Mouse (Mus musculus) limb, embryonic 15.5 days (tissue): Measurements from ENCODE around the gene Kremen1. TPM values are rescaled to one million over a fixed set of nuclear protein-coding genes. Genes with fewer than 3 reads are reported as not detected.

Experiments used
- ATAC-seq: fragments of 200-750 bp; cut with Nextera tagmentation; 2 replicates; pipeline ENCODE4 v1.8.0; 2017; ENCODE audit warnings: low read depth, moderate TSS enrichment; ENCODE audit not compliant: insufficient number of reproducible peaks, low FRiP score, low TSS enrichment
- H3K27ac ChIP-seq: fragments of 300-500 bp; sonication (generic); 2 replicates; pipeline ENCODE4 v1.5.1; 2015; ENCODE audit warnings: moderate library complexity, mild to moderate bottlenecking, inconsistent platforms
- H3K27me3 ChIP-seq: fragments of 300-500 bp; sonication (generic); 2 replicates; pipeline ENCODE4 v1.6.1; 2015; ENCODE audit warnings: inconsistent platforms
- H3K36me3 ChIP-seq: fragments of 300-500 bp; sonication (generic); 2 replicates; pipeline ENCODE4 v1.6.1; 2015; ENCODE audit warnings: inconsistent platforms
- H3K4me1 ChIP-seq: fragments of 300-500 bp; sonication (generic); 2 replicates; pipeline ENCODE4 v1.6.1; 2015; ENCODE audit warnings: inconsistent platforms
- H3K4me2 ChIP-seq: fragments of 300-500 bp; sonication (generic); 2 replicates; pipeline ENCODE4 v1.6.1; 2015; ENCODE audit warnings: mild to moderate bottlenecking, inconsistent platforms
- H3K4me3 ChIP-seq: fragments of 300-500 bp; sonication (generic); 2 replicates; pipeline ENCODE4 v1.5.1; 2015; ENCODE audit warnings: mild to moderate bottlenecking, inconsistent platforms
- H3K9ac ChIP-seq: fragments of 300-500 bp; sonication (generic); 2 replicates; pipeline ENCODE4 v1.6.1; 2015; ENCODE audit warnings: inconsistent platforms
- H3K9me3 ChIP-seq: fragments of 300-500 bp; sonication (generic); 2 replicates; pipeline ENCODE4 v1.6.1; 2016; ENCODE audit warnings: inconsistent platforms
- WGBS: fragments of 180-500 bp; shearing (Covaris S2); methylation state at CpG from one replicate; pipeline ENCODE4 v1.1.7; 2015; 5-methylcytosine and 5-hydroxymethylcytosine counted together
- polyA plus RNA-seq: library from polyadenylated mRNA; unstranded; fragments of >200 nt; fragmentation: Nextera tagmentation; extraction: Ambion mirVana; gene quantifications from 2 replicates; pipeline ENCODE4 v1.2.1, GENCODE M21; 2015

Gene Kremen1
- polyA plus RNA-seq, 1 experiment from 2014 or later, result 37.6 TPM

DNA sequence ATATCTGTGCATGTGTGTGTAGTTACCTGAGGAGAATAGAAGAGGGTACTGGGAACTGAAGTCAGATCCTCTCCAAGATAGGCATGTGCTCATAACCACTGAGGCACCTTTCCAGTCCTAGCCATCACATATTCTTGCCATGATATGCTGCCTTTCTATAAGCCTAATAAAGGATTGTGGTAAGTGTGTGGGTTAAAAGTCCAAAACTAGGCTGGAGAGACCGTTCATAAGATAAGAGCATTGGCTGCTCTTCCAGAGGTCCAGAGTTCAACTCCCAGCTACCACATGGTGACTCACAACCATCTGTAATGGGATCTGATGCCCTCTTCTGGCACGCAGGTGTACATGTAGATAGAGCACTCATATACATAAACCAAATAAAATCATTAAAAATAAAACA, 22.6 kb upstream of the Kremen1 start:
- ATAC-seq, result no peak
- 94% methylated on average over 2 of the region's 2 CpGs for WGBS
- H3K4me3 ChIP-seq, result no peak overlapping the region
- H3K4me1 ChIP-seq, result no peaks in the 10 kb centered on the region
- H3K9ac ChIP-seq, result no peak overlapping the region
- H3K36me3 ChIP-seq, result peaks cover 85% of the 10 kb centered on the region
- H3K27me3 ChIP-seq, result no peaks in the 10 kb centered on the region
- no peaks in the 10 kb centered on the region for H3K9me3 ChIP-seq
- H3K4me2 ChIP-seq, result no peak overlapping the region
- H3K27ac ChIP-seq, result no peak overlapping the region

GRCm38 (mm10) chr11:5280932-5281331, 19.6 kb upstream of the Kremen1 start:
- H3K9me3 ChIP-seq, result no peaks in the 10 kb centered on the region
- H3K9ac ChIP-seq, result no peak overlapping the region
- WGBS, result 80% methylated on average over 7 of the region's 7 CpGs
- H3K36me3 ChIP-seq, result peaks cover 59% of the 10 kb centered on the region
- no peaks in the 10 kb centered on the region for H3K27me3 ChIP-seq
- no peak overlapping the region for H3K27ac ChIP-seq
- H3K4me1 ChIP-seq, result no peaks in the 10 kb centered on the region
- H3K4me2 ChIP-seq, result no peak overlapping the region
- no peak for ATAC-seq
- no peak overlapping the region for H3K4me3 ChIP-seq

- Histone ChIP-seq H3K9me3 (no peaks in the 10 kb centered on the region), H3K4me1 (no peaks in the 10 kb centered on the region), H3K9ac (no peak overlapping the region), H3K4me2 (no peak overlapping the region), H3K27me3 (no peaks in the 10 kb centered on the region), H3K27ac (peak overlapping the region; percentile 27; the same call in 1 of the 2 replicates), H3K4me3 (no peak overlapping the region), H3K36me3 (peaks cover 35% of the 10 kb centered on the region)
- no peak for ATAC-seq
- WGBS, result 72% methylated on average over 2 of the region's 2 CpGs
These were observed 17.1 kb upstream of the Kremen1 start for GRCm38 (mm10) chr11:5278463-5278862.

GRCm38 (mm10) chr11:5277307-5277971, 16.1 kb upstream of the Kremen1 start:
- no peak overlapping the region for H3K27ac ChIP-seq
- 72% methylated on average over 5 of the region's 5 CpGs for WGBS
- H3K27me3 ChIP-seq, result no peaks in the 10 kb centered on the region
- H3K36me3 ChIP-seq, result peaks cover 26% of the 10 kb centered on the region
- peaks cover 4% of the 10 kb centered on the region; the same call in 1 of the 2 replicates for H3K4me1 ChIP-seq
- ATAC-seq, result no peak
- H3K9me3 ChIP-seq, result no peaks in the 10 kb centered on the region
- no peak overlapping the region for H3K4me3 ChIP-seq
- H3K9ac ChIP-seq, result no peak overlapping the region
- H3K4me2 ChIP-seq, result no peak overlapping the region

DNA sequence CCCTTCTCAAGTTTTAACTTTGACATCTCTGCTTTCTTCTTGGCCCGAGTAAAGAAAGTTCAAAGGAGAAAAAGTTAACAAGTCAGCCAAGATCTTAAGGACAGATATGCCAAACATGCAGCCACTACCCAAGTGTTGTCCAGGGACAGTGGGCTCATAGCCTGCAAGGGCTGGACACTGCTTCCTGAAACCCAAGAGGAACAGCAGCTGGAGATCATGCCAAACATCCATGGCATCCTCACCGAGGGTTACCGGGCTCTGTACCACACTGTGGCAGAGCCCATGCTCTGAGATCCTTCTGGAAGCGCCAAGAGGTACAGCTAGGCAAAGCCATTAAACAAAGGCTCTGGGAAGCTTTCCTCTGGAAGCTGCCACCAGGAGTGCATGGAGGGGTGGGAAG, 13.9 kb upstream of the Kremen1 start:
- H3K4me2 ChIP-seq, result no peak overlapping the region
- H3K9me3 ChIP-seq, result no peaks in the 10 kb centered on the region
- H3K36me3 ChIP-seq, result 0 out of 2 replicates have a peak, but pooled peaks cover 4% of the 10 kb centered on the region
- H3K4me3 ChIP-seq, result no peak overlapping the region
- no peak overlapping the region for H3K9ac ChIP-seq
- ATAC-seq, result no peak
- 73% methylated on average over 4 of the region's 4 CpGs for WGBS
- no peak overlapping the region for H3K27ac ChIP-seq
- H3K4me1 ChIP-seq, result peaks cover 17% of the 10 kb centered on the region
- no peaks in the 10 kb centered on the region for H3K27me3 ChIP-seq

DNA sequence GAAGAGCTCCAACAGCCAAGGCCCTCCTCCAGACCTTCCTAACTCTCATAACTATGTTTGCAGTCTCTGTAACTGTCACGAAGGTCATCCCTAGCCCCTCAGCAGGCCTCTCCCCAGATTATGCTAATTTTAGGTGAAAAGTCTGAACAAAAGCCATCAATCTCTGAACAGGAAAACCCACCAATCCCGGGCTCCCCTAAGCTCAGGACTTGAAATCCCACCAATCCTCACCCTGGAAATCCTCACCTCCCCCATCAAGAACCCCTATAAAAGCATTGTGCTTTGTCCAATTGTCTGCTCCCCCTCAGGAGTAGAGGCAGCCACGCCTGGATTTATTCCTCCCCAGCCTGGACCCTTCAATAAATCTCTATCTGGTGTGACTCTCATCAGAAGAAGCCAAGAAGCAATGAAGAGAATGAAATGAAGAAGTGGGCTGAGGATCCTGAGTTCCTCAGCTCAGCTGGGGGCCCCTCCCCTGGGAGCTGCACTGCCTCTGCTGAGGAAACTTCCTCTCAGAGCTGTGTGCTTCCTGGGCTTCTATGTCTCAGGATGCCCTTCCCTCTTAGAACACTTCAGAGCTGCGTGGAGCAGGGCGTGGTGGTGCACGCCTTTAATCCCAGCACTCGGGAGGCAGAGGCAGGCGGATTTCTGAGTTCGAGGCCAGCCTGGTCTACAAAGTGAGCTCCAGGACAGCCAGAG, 11.3 kb upstream of the Kremen1 start:
- no peak overlapping the region for H3K4me3 ChIP-seq
- H3K27me3 ChIP-seq, result no peaks in the 10 kb centered on the region
- H3K9ac ChIP-seq, result no peak overlapping the region
- no peak overlapping the region for H3K4me2 ChIP-seq
- peaks cover 17% of the 10 kb centered on the region for H3K4me1 ChIP-seq
- H3K9me3 ChIP-seq, result no peaks in the 10 kb centered on the region
- H3K36me3 ChIP-seq, result no peaks in the 10 kb centered on the region
- WGBS, result 76% methylated on average over 9 of the region's 9 CpGs
- no peak overlapping the region for H3K27ac ChIP-seq
- no peak for ATAC-seq

- 48% methylated on average over 4 of the region's 4 CpGs for WGBS
- Histone ChIP-seq H3K27ac (no peak overlapping the region), H3K27me3 (no peaks in the 10 kb centered on the region), H3K9ac (no peak overlapping the region), H3K36me3 (no peaks in the 10 kb centered on the region), H3K4me2 (no peak overlapping the region), H3K9me3 (no peaks in the 10 kb centered on the region), H3K4me1 (peaks cover 17% of the 10 kb centered on the region), H3K4me3 (no peak overlapping the region)
- no peak for ATAC-seq
These were observed 10.7 kb upstream of the Kremen1 start for GRCm38 (mm10) chr11:5272066-5272360.

DNA sequence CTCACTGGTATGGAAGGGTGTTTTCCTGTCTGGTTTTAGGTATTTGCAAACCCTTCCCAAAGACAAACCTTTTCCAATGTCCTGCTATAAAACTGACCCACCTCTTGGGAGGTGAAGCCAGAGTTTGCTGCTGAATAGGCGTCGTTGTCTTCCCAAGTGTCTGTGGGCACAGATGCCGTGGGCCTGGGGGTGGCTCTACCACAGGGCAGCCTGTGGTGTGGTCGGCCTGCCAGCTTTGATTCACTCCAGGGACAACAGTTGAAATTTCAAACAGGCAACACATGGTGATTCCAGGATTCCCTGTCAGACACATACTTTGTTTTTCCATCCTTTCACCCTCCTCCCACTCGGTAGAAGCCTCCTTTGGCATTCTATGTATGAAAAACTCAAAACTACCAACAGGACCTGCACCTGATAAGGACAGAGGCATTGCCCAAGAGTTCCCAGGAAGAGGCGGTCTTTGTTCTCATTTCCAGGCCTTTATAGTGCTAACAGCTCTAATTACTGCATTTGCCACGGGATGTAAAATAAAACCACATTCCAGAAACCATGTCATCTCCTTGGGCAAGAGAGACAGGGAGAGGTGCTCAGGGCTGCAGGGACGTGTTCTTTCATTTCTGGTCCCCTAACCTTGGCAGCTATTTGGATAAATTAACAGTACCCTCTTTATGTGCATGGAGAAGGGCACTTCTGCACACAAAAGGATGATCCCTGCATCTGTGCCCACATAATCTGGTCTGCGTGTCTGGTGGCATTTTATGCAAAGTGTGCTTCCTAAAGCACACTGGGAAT, 10.1 kb upstream of the Kremen1 start:
- no peaks in the 10 kb centered on the region for H3K9me3 ChIP-seq
- H3K27ac ChIP-seq, result peak overlapping the region; percentile 44
- H3K4me1 ChIP-seq, result peaks cover 17% of the 10 kb centered on the region
- H3K36me3 ChIP-seq, result no peaks in the 10 kb centered on the region
- no peaks in the 10 kb centered on the region for H3K27me3 ChIP-seq
- H3K4me2 ChIP-seq, result no peak overlapping the region
- ATAC-seq, result no peak
- no peak overlapping the region for H3K9ac ChIP-seq
- no peak overlapping the region for H3K4me3 ChIP-seq
- 39% methylated on average over 9 of the region's 9 CpGs for WGBS

GRCm38 (mm10) chr11:5269846-5270461, 8.6 kb upstream of the Kremen1 start:
- 89% methylated on average over 8 of the region's 8 CpGs for WGBS
- peaks cover 17% of the 10 kb centered on the region for H3K4me1 ChIP-seq
- no peak overlapping the region for H3K4me3 ChIP-seq
- no peaks in the 10 kb centered on the region for H3K27me3 ChIP-seq
- no peak overlapping the region for H3K4me2 ChIP-seq
- no peaks in the 10 kb centered on the region for H3K36me3 ChIP-seq
- no peak overlapping the region for H3K27ac ChIP-seq
- no peaks in the 10 kb centered on the region for H3K9me3 ChIP-seq
- no peak for ATAC-seq
- H3K9ac ChIP-seq, result no peak overlapping the region

GRCm38 (mm10) chr11:5265764-5266163, 4.4 kb upstream of the Kremen1 start:
- H3K27me3 ChIP-seq, result no peaks in the 10 kb centered on the region
- H3K36me3 ChIP-seq, result no peaks in the 10 kb centered on the region
- H3K9me3 ChIP-seq, result no peaks in the 10 kb centered on the region
- no peak overlapping the region for H3K4me2 ChIP-seq
- ATAC-seq, result no peak
- H3K9ac ChIP-seq, result no peak overlapping the region
- H3K4me1 ChIP-seq, result peaks cover 6% of the 10 kb centered on the region; the same call in 1 of the 2 replicates
- no peak overlapping the region for H3K4me3 ChIP-seq
- WGBS, result 71% methylated on average over 8 of the region's 8 CpGs
- H3K27ac ChIP-seq, result no peak overlapping the region

DNA sequence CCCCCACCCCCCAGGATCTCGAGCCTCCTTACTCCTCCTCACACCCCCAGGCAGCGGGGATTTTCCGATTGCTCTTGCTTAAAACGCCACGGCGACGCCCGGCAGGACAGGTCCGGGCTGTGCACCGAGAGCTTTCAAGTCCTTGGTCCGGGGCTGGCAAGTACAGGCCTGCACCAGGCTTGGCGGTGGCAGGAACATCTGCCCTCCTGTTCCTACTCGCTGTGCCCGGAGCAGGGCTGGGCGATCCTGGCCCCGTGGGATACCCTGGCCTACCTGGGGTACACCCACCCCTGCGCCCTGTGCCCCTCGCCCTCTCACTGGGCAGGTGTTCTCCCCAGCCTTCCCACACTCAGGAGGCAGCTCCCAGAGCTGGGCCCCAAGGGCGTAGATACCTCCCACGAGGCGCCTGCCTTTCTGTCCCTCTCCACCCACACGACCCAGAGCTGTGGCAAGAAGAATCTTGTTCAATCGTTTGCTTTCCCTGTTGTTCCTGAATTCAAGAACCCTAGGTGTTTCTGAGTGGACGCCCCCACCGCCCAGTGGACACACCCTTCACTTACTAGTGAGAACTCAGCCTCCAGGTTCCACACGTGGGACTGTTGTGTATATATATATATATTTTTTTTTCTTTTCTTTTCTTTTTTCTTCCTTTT, 1.8 kb upstream of the Kremen1 start:
- H3K4me3 ChIP-seq, result no peak overlapping the region
- no peaks in the 10 kb centered on the region for H3K9me3 ChIP-seq
- ATAC-seq, result no peak

More for the DNA sequence above, 1.8 kb upstream of the Kremen1 start:
- H3K36me3 ChIP-seq, result no peaks in the 10 kb centered on the region
- 49% methylated on average over 26 of the region's 26 CpGs for WGBS
- H3K4me1 ChIP-seq, result peaks cover 18% of the 10 kb centered on the region
- H3K27me3 ChIP-seq, result no peaks in the 10 kb centered on the region
- peak overlapping the region; percentile 80 for H3K27ac ChIP-seq
- H3K4me2 ChIP-seq, result peak overlapping the region; percentile 15; the same call in 1 of the 2 replicates
- H3K9ac ChIP-seq, result no peak overlapping the region
